Mouse (Mus musculus): ENCODE measurements around the gene Scaf4.

The Scaf4 gene

DNA sequence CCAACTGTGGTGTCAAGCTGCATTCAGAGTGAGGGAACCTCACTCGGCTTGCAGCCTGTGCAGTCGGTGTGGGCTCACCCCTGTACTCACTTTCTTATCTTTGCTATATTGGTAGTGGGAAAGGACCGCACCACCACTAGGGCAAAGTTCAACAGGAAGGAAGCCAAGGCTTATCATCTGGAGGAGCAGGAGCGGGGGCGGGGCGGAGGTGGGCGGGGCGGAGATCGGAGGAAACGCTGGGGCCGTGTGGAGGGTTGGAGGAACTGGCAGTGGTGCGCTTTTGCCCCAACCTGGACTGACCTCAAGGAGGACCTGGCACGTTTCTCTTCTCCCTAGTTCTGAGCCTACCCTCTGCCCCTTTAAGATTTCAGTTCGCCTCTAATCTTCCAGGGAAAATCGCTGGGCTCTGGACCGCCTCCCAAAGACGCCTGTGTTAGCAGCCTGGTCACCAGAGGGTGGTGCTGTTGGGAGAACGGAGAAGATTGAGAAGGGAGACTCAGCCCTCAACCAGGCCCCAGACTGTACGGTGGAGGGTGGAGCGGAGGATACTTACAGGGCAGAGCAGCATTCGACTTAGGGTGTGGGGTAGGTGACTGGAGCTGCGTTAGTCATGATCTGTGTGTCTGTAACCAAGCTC, 86.8 kb downstream of the Scaf4 start:
- peak; percentile 92 for DNase-seq

DNA sequence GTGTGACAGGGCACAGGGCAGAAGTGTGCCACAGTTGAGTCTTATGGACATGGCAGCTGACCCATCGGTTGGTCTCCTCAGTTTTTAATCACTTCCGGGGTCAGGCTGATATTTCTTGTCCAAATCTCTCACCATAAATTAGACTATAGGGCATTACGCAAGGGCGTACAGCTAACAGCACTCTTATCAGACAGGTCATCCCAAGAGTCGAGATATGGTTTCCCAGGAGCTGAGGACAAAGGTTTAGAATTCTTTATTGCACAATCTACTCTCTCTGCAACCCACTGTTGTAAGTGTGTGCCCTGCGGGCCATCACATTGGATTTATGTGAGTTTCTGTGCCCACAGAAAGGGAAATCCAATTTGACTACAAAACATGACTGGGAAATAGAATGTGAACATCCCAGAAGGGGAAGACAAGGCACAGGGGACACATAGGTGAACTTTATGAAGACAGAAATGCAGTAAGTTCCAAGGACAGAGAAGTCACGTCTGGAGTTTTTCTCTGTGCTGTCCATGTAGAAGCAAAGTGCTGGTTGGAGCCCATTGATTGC, 87.5 kb downstream of the Scaf4 start:
- no peak for DNase-seq

DNA sequence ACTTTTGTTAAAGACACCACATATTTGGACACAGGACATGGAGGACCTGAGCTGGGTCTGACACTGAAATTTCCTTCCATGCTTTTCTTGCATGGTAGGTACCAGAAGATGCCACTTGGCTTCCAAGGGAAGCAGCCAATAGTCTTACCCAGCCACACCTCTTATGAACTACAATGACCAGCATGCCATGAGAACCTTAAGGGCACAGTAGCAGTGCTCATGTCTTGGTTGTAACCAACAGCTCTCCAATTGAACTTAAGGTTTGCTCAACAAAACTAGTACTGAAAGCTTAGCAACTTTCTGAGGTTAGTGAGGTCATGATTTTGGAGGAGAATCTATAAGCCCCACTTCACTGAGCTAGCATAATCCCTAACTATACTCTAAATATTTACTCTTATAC, 90.6 kb downstream of the Scaf4 start:
- DNase-seq, result no peak

DNA sequence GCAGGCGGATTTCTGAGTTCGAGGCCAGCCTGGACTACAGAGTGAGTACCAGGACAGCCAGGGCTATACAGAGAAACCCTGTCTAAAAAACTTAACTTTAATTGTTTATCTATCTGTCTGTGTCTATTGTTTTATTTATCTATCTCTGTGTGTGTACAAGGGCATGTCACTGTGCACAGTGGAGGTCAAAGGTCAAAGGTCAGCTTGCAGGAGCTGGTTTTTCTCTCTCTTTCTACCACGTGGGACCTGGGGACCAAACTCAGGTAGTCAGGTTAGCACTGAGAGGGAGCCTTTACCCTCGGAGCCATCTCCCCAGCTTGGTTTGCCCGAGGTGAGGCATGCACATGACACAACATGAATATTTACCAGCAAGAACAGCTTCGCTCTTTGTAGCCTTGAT, 93.0 kb downstream of the Scaf4 start:
- no peak for DNase-seq

DNA sequence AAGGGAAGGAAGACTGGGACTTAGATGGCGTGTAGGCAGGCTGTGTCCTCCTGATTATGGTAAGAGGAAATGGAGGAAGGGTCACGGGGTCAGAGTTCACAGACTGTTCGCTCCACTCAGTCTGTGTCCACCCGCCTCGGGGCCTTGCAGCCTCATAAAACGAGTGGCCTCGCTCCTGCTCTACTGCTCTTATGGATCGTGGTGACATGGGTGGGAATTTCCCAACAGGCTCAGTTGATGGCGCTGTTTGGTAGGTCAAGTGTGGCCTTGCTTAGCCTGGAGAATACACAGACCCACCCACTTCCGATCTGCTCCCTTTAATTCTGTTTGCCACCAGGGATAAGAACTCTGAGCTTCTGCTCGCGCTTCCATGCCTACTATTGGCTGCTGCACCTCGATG, 96.8 kb downstream of the Scaf4 start:
- DNase-seq, result peak; percentile 75

DNA sequence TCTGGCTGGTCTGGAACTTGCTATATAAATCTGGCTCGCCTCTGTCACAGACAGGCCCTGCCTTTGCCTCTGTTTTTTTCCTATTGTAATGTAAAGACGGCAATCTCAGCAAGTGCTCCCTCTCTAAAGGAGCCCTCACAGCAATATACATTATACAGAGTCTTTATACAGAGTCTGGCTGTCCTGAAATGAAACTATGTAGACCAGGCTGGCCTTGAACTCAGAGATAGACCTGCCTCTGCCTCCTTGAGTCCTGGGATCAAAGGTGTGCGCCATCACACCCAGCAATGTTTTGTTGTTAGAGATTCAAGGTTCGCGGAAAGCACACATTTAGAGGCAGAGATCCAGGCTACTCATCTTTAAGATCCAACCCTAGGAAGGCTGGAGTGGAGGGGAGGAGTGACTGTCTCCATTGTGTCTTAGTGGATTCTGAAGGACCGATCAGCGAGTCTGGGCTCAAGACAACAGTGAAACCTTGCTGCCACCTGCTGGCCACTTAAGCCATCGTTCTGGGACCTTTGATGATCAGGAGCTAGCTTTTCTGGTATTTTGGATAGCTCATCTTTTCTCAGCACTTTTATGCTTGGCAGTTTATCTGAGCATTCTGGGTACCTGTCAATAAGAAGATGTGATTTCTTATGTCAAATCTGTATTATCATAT, 98.2 kb downstream of the Scaf4 start:
- DNase-seq, result peak; percentile 86

DNA sequence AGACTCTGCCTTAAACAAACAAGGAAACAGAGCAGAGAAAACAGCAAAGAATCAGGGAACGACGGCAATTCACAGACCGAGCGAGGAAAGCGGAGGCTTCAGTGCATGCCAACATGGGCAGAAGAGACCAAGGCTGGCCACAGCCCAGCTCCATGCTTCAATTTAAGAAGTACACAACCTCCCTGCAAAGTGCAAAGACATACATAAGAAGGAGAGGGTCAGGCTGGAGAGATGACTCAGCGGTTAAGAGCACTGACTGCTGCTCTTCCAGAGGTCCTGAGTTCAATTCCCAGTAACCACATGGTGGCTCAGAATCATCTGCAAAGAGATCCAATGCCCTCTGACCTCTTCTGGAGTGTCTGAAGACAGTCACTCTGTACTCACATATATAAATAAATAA, 100.2 kb downstream of the Scaf4 start:
- DNase-seq, result no peak

DNA sequence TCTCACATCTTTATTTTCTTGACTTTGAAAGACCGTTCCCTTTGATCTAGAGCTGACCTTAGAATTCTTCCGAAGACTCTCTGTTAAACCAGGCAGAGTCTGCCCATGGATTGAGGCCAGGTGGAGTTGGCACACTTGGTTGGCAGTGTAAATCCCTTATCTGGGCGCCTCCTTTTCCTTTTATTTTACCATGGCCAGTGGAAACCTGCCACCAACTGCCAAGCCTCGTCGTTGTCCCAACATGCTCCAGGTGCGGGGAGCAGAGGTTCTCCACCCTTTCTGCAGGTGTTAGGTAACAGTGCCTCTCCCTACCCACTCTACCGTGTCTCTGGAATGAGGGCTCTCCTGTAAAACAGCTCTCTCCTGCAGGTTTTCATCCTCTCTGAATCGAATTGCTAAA, 102.6 kb downstream of the Scaf4 start:
- peak; percentile 22 for DNase-seq

DNA sequence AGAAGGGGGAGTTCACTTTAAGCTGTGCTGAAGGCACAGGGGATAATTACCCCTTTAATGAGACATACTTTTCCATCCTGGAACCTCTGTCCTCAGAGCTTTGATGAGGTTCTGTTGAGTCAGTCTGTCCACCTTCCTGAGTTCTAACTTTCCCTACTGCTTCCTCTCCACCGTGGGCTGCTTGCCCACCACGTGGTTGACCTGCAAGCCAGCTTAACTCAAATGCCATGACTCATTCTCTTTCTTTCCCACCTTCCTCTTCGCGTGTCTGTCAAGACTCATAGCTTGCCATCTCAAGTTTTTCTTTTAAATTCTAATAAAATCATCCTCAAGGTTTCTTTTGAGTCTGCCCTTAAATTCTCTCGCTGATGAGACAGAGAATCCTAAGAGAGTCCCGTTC, 103.3 kb downstream of the Scaf4 start:
- DNase-seq, result no peak

DNA sequence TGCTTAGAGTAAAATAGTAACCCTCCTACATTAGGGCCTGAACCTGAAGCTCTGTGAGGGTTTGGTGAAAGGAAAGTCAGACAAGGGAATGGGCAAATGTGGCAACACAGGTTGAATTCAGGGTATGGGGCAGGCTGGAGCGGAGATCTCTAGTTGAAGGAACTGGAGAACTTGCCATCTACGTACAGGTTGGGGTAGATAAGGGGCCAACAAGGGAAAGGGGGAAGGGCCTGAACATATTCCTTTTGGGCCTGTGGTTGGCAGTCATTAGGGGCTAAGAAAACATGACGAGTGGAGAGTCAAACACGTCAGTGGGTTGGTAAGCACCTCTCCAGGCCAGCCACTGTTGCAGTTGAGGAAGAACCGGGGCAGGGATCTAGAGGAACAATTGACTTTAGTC, 104.4 kb downstream of the Scaf4 start:
- DNase-seq, result no peak

DNA sequence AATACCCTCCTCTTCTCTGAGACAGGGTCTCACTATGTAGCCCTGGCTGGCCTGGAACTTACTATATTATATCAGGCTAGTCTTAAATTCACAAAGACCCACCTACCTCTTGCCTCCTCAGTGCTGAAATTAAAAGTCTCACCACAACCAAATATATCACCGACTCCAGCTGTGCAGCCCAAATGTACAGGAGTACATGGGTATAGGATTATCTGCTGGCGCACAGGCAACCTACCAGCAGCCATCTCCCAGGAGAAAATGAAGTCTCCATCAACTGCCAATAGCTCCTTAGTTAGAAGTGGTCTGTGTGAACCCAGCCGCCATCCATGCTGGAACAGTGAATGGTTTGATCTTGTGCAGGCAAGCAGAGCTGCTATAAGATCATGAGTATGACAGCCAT, 105.9 kb downstream of the Scaf4 start:
- no peak for DNase-seq

DNA sequence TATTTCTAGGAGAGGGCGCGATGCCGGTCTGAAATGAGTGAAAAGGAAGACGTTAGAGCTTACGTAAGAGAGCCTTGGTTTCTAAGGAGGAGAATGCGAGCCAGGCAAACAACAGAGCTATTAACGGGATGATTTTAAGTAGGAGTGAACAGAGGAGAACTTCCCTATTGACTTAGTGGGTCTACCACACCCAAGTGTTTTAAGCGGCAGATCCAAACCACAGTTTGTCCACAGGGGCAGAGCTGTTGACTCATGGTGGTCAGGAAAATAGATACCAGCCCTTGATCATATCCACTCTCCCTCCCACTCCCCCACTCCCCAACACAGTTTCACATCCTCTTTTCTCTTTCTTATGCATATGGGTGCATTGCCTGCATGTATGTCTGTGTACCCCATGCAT, 106.9 kb downstream of the Scaf4 start:
- DNase-seq, result no peak

DNA sequence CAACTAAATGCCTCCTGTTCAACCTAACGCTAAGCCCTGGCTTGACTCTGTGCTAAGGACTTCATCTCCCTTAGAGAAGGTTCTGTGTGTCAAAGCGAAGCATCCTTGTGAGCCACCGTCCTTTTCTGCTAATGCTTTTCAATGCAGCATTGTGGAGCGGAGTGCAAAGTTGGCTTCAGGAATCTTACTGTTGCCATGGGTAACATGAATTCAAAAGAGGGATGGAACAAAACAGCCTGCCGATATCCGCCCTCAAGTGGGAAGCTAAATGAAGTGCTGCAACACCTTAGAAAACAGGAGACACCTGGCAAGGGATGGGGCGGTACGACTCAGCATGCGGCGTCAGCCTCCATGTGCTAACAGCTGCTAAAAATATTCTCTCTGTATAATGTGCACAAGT, 107.8 kb downstream of the Scaf4 start:
- peak; percentile 33 for DNase-seq

Measured in lung, postnatal 10 days (tissue).